Mouse (Mus musculus): Measurements from ENCODE around the gene Grm4. TPM values are rescaled to one million over a fixed set of nuclear protein-coding genes. Genes with fewer than 3 reads are reported as not detected.

Grm4 gene
- polyA plus RNA-seq, 1 experiment from 2014 or later, result 0.16 TPM

DNA sequence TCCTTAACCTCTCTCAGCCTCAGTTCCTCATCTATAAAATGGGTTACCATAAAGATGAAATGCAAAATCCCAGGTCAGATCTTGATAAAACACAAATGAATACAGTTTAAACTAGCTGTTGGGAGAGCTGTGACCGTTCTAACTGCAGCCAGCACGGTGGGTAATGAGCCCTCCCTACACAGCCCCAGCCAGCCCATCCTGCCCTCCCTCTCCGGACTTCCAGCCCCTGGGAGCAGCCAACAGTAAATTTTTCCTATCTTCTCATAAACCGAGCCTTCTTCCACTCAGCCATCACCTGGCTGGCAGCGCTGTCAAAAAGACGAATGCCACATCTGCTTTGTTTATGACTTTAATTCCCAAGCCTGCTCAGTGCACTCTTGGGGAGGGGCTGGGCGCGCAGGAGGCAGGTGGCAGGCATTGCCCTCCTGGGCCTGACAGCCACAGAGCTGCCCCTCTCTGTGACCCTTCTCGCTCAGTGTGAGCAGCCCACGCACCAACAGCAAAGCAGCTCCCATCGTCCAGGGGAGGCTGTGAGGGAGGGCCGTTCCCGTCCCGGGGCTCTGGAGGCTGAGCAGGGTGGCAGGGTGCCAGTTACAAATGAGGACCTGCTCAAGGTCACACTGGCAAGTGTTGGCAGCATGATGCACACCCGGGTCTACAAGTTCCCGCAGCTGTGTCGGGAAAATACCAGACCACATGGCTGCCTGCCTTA is 75.7 kb downstream of the Grm4 start:
- DNase-seq (ENCODE audit: low spot score), result no peak
- WGBS, result 26% methylated on average over 17 of the region's 17 CpGs
- ATAC-seq (ENCODE audit: low FRiP score, low TSS enrichment), result no peak
- H3K4me2 ChIP-seq (replicated peaks; ENCODE audit: low read depth), result no peak overlapping the region
- TF ChIP-seq EP300 (optimal IDR thresholded peaks at IDR 0.05) (no peak), CTCF (IDR thresholded peaks at IDR 0.05; ENCODE audit: low read depth) (no peak)
- H3K9me3 ChIP-seq (ENCODE audit: control insufficient read depth, low read length), result no peaks in the 10 kb centered on the region
- no peak overlapping the region for H3K4me3 ChIP-seq (ENCODE audit: low read depth, low read length)
- H3K36me3 ChIP-seq (ENCODE audit: control insufficient read depth, insufficient read depth, low read length), result no peaks in the 10 kb centered on the region
- no peak overlapping the region for H3K9ac ChIP-seq (ENCODE audit: low read length)
- no peak overlapping the region for H3K27ac ChIP-seq (replicated peaks)
- H3K4me1 ChIP-seq (replicated peaks; ENCODE audit: control insufficient read depth, insufficient read depth), result no peaks in the 10 kb centered on the region; the same call in 1 of the 2 replicates
- no peaks in the 10 kb centered on the region for H3K27me3 ChIP-seq (ENCODE audit: control insufficient read depth, insufficient read depth, low read length)

DNA sequence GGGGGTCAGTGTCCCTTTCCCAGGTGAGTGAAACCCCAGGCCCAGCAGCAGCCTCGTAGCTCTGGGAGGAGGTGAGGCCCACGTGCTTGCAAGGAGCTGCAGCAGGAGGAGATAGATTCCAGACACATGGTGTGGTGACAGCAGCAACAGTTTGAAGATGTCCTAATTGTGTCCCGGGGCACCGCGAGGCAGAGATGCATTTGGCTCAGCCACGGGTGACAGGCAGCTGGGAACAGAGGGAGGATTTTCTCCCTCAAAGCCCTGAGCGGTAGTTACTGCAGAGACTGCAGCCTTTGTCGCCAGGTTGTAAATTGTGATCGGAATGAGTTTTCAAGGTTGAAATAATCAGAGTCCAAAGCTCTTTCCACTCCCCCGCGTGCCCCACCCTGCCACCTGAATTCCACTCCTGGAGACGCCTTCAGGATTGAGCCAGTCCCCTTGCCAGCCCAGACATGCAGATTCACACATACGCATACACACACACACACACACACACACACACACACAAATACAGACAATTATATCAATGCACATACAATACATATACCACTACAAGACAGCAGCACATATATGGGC is 78.6 kb downstream of the Grm4 start:
- no peaks in the 10 kb centered on the region for H3K36me3 ChIP-seq (ENCODE audit: control insufficient read depth, insufficient read depth, low read length)
- no peak for DNase-seq (ENCODE audit: low spot score)
- H3K9ac ChIP-seq (ENCODE audit: low read length), result no peak overlapping the region
- no peak for ATAC-seq (ENCODE audit: low FRiP score, low TSS enrichment)
- H3K4me3 ChIP-seq (ENCODE audit: low read depth, low read length), result no peak overlapping the region
- WGBS, result 37% methylated on average over 13 of the region's 13 CpGs
- no peak for TF ChIP-seq CTCF (IDR thresholded peaks at IDR 0.05; ENCODE audit: low read depth)
- no peaks in the 10 kb centered on the region for H3K9me3 ChIP-seq (ENCODE audit: control insufficient read depth, low read length)
- H3K27ac ChIP-seq (replicated peaks), result no peak overlapping the region
- H3K4me2 ChIP-seq (replicated peaks; ENCODE audit: low read depth), result no peak overlapping the region
- H3K4me1 ChIP-seq (replicated peaks; ENCODE audit: control insufficient read depth, insufficient read depth), result no peaks in the 10 kb centered on the region; the same call in 1 of the 2 replicates
- H3K27me3 ChIP-seq (ENCODE audit: control insufficient read depth, insufficient read depth, low read length), result no peaks in the 10 kb centered on the region

DNA sequence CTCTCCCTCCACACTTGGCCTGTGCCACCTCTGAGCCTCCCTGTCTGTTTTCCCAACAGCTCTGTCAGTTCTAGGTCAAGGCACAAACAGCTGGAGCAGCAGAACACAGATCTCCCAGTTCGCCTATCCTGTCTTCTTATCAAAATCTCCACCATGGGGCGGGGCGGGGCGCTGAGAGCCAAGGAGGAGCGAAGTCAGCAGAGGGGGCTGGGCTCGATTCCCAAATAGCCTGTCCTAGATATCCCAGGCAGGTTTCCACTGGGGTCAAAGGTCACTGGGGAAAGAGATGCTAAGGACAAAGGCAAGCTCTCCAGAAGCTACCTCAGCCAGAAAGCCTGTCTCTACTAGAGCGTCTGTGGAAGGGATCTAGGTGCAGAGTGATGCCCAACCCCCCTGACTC is 79.4 kb downstream of the Grm4 start:
- Histone ChIP-seq H3K9ac (ENCODE audit: low read length) (no peak overlapping the region), H3K4me1 (replicated peaks; ENCODE audit: control insufficient read depth, insufficient read depth) (no peaks in the 10 kb centered on the region; the same call in 1 of the 2 replicates), H3K27ac (replicated peaks) (no peak overlapping the region), H3K4me3 (ENCODE audit: low read depth, low read length) (no peak overlapping the region), H3K36me3 (ENCODE audit: control insufficient read depth, insufficient read depth, low read length) (no peaks in the 10 kb centered on the region), H3K27me3 (ENCODE audit: control insufficient read depth, insufficient read depth, low read length) (no peaks in the 10 kb centered on the region), H3K4me2 (replicated peaks; ENCODE audit: low read depth) (no peak overlapping the region), H3K9me3 (ENCODE audit: control insufficient read depth, low read length) (no peaks in the 10 kb centered on the region)
- DNase-seq (ENCODE audit: low spot score), result no peak
- WGBS, result 57% methylated on average over 7 of the region's 7 CpGs
- TF ChIP-seq CTCF (IDR thresholded peaks at IDR 0.05; ENCODE audit: low read depth), result no peak
- no peak for TF ChIP-seq EP300 (optimal IDR thresholded peaks at IDR 0.05)
- ATAC-seq (ENCODE audit: low FRiP score, low TSS enrichment), result no peak

DNA sequence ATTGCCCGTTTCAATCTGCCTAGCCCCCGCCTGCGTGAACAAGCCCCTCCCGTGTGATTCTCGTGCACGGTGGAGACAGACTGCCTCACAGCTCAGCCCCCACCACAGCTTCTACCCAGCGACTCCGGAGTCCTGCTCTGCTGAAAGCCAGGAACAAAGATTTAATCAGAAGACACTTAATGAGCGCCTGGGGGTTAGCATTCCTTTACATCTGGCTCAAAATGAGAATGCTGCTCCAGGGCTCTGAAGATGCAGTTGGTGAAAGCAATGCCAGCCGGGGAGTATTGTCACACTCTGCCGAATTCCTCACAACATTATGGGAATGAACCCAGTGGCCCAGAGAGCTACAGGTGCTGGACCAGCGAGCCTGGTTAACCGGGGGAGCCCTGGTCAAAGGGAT is 85.4 kb downstream of the Grm4 start:
- Histone ChIP-seq H3K9me3 (ENCODE audit: control insufficient read depth, low read length) (no peaks in the 10 kb centered on the region), H3K4me2 (replicated peaks; ENCODE audit: low read depth) (no peak overlapping the region), H3K9ac (ENCODE audit: low read length) (no peak overlapping the region), H3K4me1 (replicated peaks; ENCODE audit: control insufficient read depth, insufficient read depth) (no peaks in the 10 kb centered on the region), H3K27ac (replicated peaks) (no peak overlapping the region), H3K27me3 (ENCODE audit: control insufficient read depth, insufficient read depth, low read length) (no peaks in the 10 kb centered on the region), H3K4me3 (ENCODE audit: low read depth, low read length) (no peak overlapping the region), H3K36me3 (ENCODE audit: control insufficient read depth, insufficient read depth, low read length) (no peaks in the 10 kb centered on the region)
- 54% methylated on average over 13 of the region's 13 CpGs for WGBS
- no peak for ATAC-seq (ENCODE audit: low FRiP score, low TSS enrichment)
- DNase-seq (ENCODE audit: low spot score), result no peak
- TF ChIP-seq CTCF (IDR thresholded peaks at IDR 0.05; ENCODE audit: low read depth) (no peak), EP300 (optimal IDR thresholded peaks at IDR 0.05) (no peak)

DNA sequence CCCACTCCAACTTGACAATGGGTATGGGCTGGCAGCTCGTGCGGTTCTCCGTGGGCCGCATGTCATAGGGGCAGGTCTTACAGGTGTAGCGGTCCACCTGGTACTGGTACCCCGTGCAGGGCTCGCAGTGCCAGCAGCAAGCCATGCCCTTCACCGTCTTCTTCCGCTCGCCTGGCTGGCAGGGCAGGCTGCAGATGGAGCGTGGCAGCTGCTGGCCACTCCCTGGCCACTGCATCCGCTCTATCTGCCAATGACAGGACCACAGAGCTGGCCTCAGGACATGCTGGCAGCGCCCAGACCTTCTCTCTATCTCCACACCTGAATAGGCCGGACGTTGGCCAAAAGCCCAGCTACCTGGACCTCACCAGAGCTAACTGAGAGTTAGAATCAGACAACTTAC is 86.0 kb downstream of the Grm4 start:
- Histone ChIP-seq H3K27ac (replicated peaks) (no peak overlapping the region), H3K4me2 (replicated peaks; ENCODE audit: low read depth) (no peak overlapping the region), H3K36me3 (ENCODE audit: control insufficient read depth, insufficient read depth, low read length) (no peaks in the 10 kb centered on the region), H3K4me1 (replicated peaks; ENCODE audit: control insufficient read depth, insufficient read depth) (no peaks in the 10 kb centered on the region), H3K9ac (ENCODE audit: low read length) (no peak overlapping the region), H3K27me3 (ENCODE audit: control insufficient read depth, insufficient read depth, low read length) (no peaks in the 10 kb centered on the region), H3K9me3 (ENCODE audit: control insufficient read depth, low read length) (no peaks in the 10 kb centered on the region), H3K4me3 (ENCODE audit: low read depth, low read length) (no peak overlapping the region)
- ATAC-seq (ENCODE audit: low FRiP score, low TSS enrichment), result no peak
- no peak for TF ChIP-seq EP300 (optimal IDR thresholded peaks at IDR 0.05)
- TF ChIP-seq CTCF (IDR thresholded peaks at IDR 0.05; ENCODE audit: low read depth), result no peak
- 95% methylated on average over 15 of the region's 15 CpGs for WGBS
- no peak for DNase-seq (ENCODE audit: low spot score)

DNA sequence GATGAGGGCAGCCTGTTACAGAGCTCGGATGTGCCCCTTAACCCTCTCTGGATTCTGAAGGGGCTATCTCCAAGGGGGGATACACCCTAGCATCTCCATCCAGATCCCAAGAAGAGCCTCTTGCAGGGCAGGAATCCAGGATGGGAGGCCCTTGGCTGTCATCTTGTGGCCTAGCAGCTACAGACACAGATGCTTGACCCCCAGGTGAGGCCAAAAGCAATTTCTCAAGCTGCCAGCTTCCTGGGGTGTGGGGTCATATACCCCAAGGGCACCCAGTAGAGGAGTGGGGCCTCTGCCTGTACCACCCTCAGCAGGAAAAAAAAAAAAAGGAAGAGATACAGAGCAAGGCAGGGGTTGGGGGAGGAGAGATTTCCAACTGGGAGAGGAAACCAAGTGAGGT is 87.1 kb downstream of the Grm4 start:
- Histone ChIP-seq H3K9me3 (ENCODE audit: control insufficient read depth, low read length) (no peaks in the 10 kb centered on the region), H3K27ac (replicated peaks) (no peak overlapping the region), H3K36me3 (ENCODE audit: control insufficient read depth, insufficient read depth, low read length) (no peaks in the 10 kb centered on the region), H3K4me1 (replicated peaks; ENCODE audit: control insufficient read depth, insufficient read depth) (no peaks in the 10 kb centered on the region), H3K4me2 (replicated peaks; ENCODE audit: low read depth) (no peak overlapping the region), H3K27me3 (ENCODE audit: control insufficient read depth, insufficient read depth, low read length) (no peaks in the 10 kb centered on the region), H3K9ac (ENCODE audit: low read length) (no peak overlapping the region), H3K4me3 (ENCODE audit: low read depth, low read length) (no peak overlapping the region)
- DNase-seq (ENCODE audit: low spot score), result no peak
- TF ChIP-seq CTCF (IDR thresholded peaks at IDR 0.05; ENCODE audit: low read depth) (no peak), EP300 (optimal IDR thresholded peaks at IDR 0.05) (no peak)
- 88% methylated on average over 1 of the region's 1 CpGs for WGBS
- no peak for ATAC-seq (ENCODE audit: low FRiP score, low TSS enrichment)

All from stomach, postnatal 0 days (tissue).